Mouse (Mus musculus) ES-E14 (cell line): Measurements from ENCODE around the gene Vsx1. TPM values are rescaled to one million over a fixed set of nuclear protein-coding genes. Genes with fewer than 3 reads are reported as not detected.

Experiments used
- DNase-seq: peaks from one replicate; pipeline ENCODE4 v3.0.0-alpha.2; 2013; ENCODE audit warnings: low read depth, low spot score
- H3K27ac ChIP-seq: 2 replicates; pipeline ENCODE4 v1.5.1; 2012; ENCODE audit warnings: low read depth, mild to moderate bottlenecking, low read length, moderate library complexity, mixed read lengths; ENCODE audit not compliant: poor library complexity, insufficient read depth, severe bottlenecking
- H3K36me3 ChIP-seq: 2 replicates; pipeline ENCODE4 v1.6.1; 2012; ENCODE audit warnings: mild to moderate bottlenecking, low read length, moderate library complexity, mixed read lengths; ENCODE audit not compliant: control insufficient read depth, poor library complexity, insufficient read depth, severe bottlenecking
- H3K4me1 ChIP-seq, 2 experiments: fragments of 150-350 bp in 1 of 2; sonication (generic) in 1 of 2; 2 replicates each; pipeline ENCODE4 v1.6.1; 2012; ENCODE audit warnings: low read length in 2 of 2, mild to moderate bottlenecking in 1 of 2, mixed read lengths in 1 of 2; ENCODE audit not compliant: control insufficient read depth in 2 of 2, insufficient read depth in 2 of 2, poor library complexity in 1 of 2
- H3K4me3 ChIP-seq, 2 experiments: fragments of 150-350 bp in 1 of 2; sonication (generic) in 1 of 2; 2 replicates each; pipeline ENCODE4 v1.5.1; 2012; ENCODE audit warnings: low read length in 2 of 2, low read depth in 1 of 2, mild to moderate bottlenecking in 1 of 2, mixed read lengths in 1 of 2; ENCODE audit not compliant: insufficient read depth in 1 of 2, poor library complexity in 1 of 2, severe bottlenecking in 1 of 2
- H3K9ac ChIP-seq: 2 replicates; pipeline ENCODE4 v1.6.1; 2012; ENCODE audit warnings: low read depth, mild to moderate bottlenecking, low read length, mixed read lengths; ENCODE audit not compliant: poor library complexity, insufficient read depth, severe bottlenecking
- H3K9me3 ChIP-seq: fragments of 150-350 bp; sonication (generic); 2 replicates; pipeline ENCODE4 v1.6.1; 2012; ENCODE audit warnings: low read depth, mild to moderate bottlenecking, low read length; ENCODE audit not compliant: control insufficient read depth, insufficient read depth
- CHD2 ChIP-seq: IDR thresholded peaks from 2 replicates; pipeline ENCODE4 v1.6.1; 2014; ENCODE audit warnings: mild to moderate bottlenecking, low read depth, low read length, inconsistent platforms
- HCFC1 ChIP-seq: IDR thresholded peaks from 2 replicates; pipeline ENCODE4 v1.6.1; 2012; ENCODE audit warnings: low read length, inconsistent platforms, borderline replicate concordance; ENCODE audit not compliant: insufficient read depth
- MAFK ChIP-seq: IDR thresholded peaks from 2 replicates; pipeline ENCODE4 v1.6.1; 2014; ENCODE audit warnings: mild to moderate bottlenecking, low read depth, low read length, inconsistent platforms; ENCODE audit not compliant: insufficient read depth
- ZC3H11A ChIP-seq: IDR thresholded peaks from 2 replicates; pipeline ENCODE4 v1.6.1; 2012; ENCODE audit warnings: low read depth, mild to moderate bottlenecking, inconsistent platforms, low read length, borderline replicate concordance
- ZNF384 ChIP-seq: IDR thresholded peaks from 2 replicates; pipeline ENCODE4 v1.6.1; 2012; ENCODE audit warnings: low read depth, low read length, inconsistent platforms
- in situ Hi-C, 2 experiments: fragments of 600-800 bp; cut with MboI; formaldehyde crosslinking; loops; one replicate each; pipeline ENCODE4 v1.15.1; 2025; ENCODE audit warnings: low sequenced_read_pairs in 2 of 2, inconsistent platforms in 1 of 2; ENCODE audit not compliant: unreplicated experiment in 2 of 2
- total RNA-seq: library from RNA; depleted of rRNA; stranded (reverse); fragments of 300-350 nt; gene quantifications from 2 replicates; pipeline ENCODE4 v1.2.3, GENCODE M21; 2012

The Vsx1 gene
- total RNA-seq, 1 experiment: 0.13 TPM

- TF ChIP-seq ZC3H11A: no peak
- no peak for TF ChIP-seq CHD2
- TF ChIP-seq ZNF384: no peak
- no peak for TF ChIP-seq MAFK
- TF ChIP-seq HCFC1: no peak
- Histone ChIP-seq H3K4me3 (no peak overlapping the region), H3K27ac (no peak overlapping the region), H3K4me1 (peaks cover 4 to 11% of the 10 kb centered on the region in 2 experiments; a peak in 1 of 4 replicates), H3K36me3 (no peaks in the 10 kb centered on the region), H3K9me3 (no peaks in the 10 kb centered on the region), H3K9ac (no peak overlapping the region)
- in situ Hi-C loops: no loop called here
- no peak for DNase-seq
Observed at GRCm38 (mm10) chr2:150669454-150670045, 19.6 kb downstream of the Vsx1 start.

GRCm38 (mm10) chr2:150668956-150669355, 20.2 kb downstream of the Vsx1 start:
- Histone ChIP-seq H3K4me3 (no peak overlapping the region), H3K4me1 (peaks cover 4 to 12% of the 10 kb centered on the region in 2 experiments; a peak in 1 of 4 replicates), H3K9me3 (no peaks in the 10 kb centered on the region), H3K9ac (no peak overlapping the region), H3K27ac (no peak overlapping the region), H3K36me3 (no peaks in the 10 kb centered on the region)
- in situ Hi-C loops: no loop called here
- TF ChIP-seq MAFK: no peak
- no peak for TF ChIP-seq CHD2
- no peak for TF ChIP-seq HCFC1
- TF ChIP-seq ZNF384: no peak
- TF ChIP-seq ZC3H11A: no peak
- no peak for DNase-seq

GRCm38 (mm10) chr2:150667820-150668766, 21.1 kb downstream of the Vsx1 start, which contains the start of gene Acss1:
Gene Acss1 (minus strand): TSS chr2:150668500.
- TF ChIP-seq MAFK: no peak
- Histone ChIP-seq H3K9me3 (no peaks in the 10 kb centered on the region), H3K36me3 (no peaks in the 10 kb centered on the region), H3K9ac (peak within 1 kb of the TSS; percentile 48; the same call in 1 of the 2 replicates), H3K4me1 (peaks cover 4 to 12% of the 10 kb centered on the region in 2 experiments; a peak in 1 of 4 replicates), H3K27ac (no peak within 1 kb of the TSS), H3K4me3 (peak within 1 kb of the TSS; percentile 81 to 82)
- in situ Hi-C loops: no loop called here
- DNase-seq: no peak

DNA sequence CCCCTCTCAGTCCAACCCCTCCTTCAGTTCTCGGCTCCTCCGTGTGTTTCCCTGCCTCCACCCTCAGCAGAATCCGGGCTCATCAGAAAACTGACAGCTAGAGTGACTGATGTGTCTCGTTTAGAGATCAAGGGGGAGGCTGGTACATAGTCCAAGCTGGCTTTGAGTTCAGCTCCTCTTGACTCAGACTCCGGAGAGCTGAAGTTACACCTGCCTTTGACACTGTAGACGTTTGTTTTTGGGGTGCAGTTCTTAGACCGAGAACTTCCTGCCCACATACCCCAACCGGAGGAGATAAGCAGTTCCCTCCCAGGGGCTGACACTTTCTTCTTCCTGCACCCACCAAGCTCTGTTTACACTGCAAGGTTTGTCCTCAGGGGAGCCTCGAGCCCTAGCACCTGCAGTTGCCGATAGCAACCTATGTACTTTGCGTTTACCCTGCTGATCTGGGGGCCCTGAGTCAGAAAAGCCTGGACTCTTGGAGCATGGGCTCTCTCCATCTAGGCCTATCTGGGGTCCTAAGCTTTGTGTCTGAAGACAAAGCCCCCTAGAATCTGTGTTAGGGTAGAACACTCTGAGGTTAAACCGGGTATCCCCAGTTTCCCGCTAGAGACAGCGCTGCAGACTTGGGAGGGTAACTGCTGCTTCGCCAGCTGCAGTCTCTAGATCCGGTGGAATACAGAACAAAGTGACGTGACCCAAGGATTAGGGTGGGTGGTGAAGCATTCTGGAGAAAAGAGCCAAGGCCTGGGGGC, 21.9 kb downstream of the Vsx1 start:
- in situ Hi-C loops: no loop called here
- no peak for DNase-seq
- H3K4me3 ChIP-seq: peak overlapping the region; percentile 81 to 82
- no peaks in the 10 kb centered on the region for H3K36me3 ChIP-seq
- H3K27ac ChIP-seq: no peak overlapping the region
- TF ChIP-seq ZNF384 (no peak), HCFC1 (no peak)
- peaks cover 4 to 12% of the 10 kb centered on the region in 2 experiments; a peak in 1 of 4 replicates for H3K4me1 ChIP-seq
- H3K9ac ChIP-seq: no peak overlapping the region
- H3K9me3 ChIP-seq: no peaks in the 10 kb centered on the region
